Mouse (Mus musculus) right cerebral cortex, adult 2 months (tissue): ENCODE results near the gene 4933415A04Rik.
A peak's percentile ranks its signal among the peaks of the same experiment; 100 is the strongest.

ENCODE experiments used
- DNase-seq, 2 experiments: peaks; one replicate each; pipeline ENCODE4 v3.0.0; 2021 to 2022; ENCODE audit warnings: low spot score in 2 of 2

4933415A04Rik gene

DNA sequence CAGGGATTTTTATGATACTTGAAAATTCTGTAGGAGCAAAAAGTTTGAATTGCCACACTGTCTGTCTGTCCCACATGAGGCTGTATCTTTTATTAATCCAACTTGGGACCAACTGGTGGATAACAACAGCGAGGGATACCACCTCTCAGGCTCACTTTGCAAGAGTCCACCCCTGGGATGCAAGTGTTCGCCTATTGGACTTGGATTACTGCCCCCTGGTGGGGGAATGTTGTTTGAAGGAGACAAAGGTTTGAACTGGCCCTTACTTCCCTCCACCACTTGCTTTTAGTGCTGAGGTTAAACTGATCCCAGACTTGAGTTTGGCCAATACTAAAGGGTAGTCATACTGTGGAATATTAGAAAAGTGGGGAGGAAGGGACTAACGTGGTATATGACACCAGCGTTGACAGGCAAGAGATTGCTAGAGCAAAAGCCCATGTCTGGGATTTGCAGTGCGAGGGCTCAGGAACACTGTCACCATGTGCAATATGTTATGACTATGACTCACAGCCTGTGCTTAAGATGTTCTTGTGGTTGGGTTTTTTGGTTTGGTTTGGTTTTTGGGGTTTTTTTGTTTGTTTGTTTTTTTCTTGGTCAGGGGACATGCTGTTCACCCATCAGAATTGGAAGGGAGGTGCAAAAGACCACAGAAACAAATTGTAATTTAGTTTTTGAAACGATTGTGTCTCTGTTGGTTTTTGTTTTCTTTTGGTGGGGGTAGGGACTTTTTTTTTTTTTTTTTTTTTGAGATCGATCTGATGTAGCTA lies at the start of gene 4933415A04Rik:
TSS of gene 4933415A04Rik (plus strand) at position 717 of the 767 bp plus-strand sequence.
- DNase-seq: peak; percentile 72 to 78

DNA sequence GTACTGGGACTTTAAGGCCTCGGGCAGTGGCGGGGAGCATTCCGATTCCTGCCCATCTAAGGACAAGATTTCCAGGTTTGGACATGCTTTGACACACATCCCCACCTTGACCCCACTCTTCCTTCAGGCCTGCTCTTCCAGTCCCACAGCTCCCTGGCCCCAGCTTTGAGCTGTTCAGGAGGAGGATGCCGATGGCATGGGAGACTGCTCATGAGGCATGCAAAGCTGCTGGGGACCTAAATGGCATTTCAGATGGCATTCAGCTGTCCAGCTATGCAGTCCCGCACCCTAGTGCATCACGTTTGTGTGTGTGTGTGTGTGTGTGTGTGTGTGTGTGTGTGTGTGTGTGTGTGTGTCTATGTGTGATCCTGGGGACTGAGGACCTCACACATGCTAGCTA lies 49.8 kb upstream of the 4933415A04Rik start:
- no peak for DNase-seq

DNA sequence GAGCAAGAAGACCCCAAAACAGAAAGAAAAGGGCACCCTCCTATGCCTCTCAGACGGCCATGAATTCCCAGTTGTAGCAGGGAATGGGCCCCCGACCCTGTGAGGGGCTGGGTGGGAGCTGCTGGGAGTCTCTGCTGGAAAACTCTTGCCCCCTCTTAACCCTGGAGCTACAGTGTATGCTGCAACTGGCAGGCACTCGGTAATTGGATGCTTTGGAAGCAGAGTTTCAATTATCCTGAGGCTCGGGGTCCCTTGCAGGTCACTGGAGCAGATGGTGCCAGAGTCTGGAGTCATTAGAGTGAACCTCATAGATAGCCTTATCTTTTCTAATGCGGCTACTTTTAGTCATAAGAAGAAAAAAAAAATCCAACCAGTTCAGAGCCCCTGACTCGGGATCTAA lies 47.0 kb upstream of the 4933415A04Rik start:
- no peak for DNase-seq

DNA sequence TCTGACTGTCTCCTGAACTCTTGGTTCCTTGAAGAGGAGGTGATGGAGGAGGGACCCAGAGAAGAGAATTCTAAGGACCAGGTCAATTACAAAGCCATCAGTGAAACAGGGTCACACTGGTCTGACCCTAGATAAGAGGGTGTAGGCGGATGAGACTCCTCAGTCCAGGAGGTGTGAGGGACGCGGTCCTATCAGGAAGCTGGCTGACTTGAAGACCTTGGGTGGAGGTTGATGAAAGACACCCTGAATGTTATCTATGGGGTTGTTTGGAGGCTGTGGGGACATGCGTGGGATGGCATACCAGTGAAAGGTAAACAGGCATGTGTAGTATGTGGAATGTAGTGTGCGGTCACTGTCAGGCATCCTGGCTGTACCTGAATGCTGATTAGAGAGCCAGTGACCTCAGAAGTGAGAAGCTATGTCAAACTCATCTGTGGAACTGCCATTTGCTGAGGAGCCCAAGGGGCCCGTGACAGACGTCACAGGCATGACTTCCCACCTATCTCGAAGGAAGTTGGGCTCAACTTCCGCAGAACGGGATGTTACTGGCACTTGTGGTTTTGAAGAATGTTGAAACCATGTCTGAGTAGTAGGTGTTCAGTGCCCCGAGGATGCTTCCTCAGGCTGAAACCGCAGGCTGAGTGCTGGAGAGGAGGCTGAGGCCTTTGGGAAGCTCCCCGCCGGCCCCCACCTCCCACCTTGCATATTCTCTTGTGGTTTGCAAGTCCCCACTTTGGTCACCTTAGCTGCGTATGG lies 43.0 kb upstream of the 4933415A04Rik start:
- DNase-seq: no peak

DNA sequence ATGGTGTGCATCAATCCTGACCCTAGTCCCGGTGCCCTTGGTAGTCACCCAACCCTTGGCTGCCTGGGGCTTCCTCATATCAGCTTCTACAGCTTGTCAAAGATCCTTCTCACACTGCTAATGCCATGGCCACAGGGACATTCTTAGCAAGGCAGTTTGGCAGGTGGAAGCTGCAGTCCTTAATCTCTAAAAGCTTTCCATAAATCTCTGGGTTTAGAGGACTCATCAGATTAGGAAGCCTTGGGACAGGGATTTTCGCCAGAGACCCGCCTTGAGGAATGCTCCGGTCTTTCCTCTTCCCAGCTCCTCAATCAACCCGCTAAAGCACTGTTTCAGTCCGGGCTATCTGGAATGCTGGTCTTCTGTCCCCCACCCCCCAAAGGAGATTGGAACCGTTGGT lies 42.0 kb upstream of the 4933415A04Rik start:
- no peak for DNase-seq

GRCm38 (mm10) chr11:43545873-43546475 lies 40.9 kb upstream of the 4933415A04Rik start:
- no peak for DNase-seq

GRCm38 (mm10) chr11:43546678-43547077 lies 40.2 kb upstream of the 4933415A04Rik start:
- no peak for DNase-seq

GRCm38 (mm10) chr11:43548148-43548547 lies 38.7 kb upstream of the 4933415A04Rik start:
- peak; percentile 30 to 58 for DNase-seq

GRCm38 (mm10) chr11:43548657-43549435 lies 38.0 kb upstream of the 4933415A04Rik start:
- no peak for DNase-seq

- DNase-seq: peak in 1 of 2 experiments; percentile 19
Observed at GRCm38 (mm10) chr11:43549701-43550100, 37.1 kb upstream of the 4933415A04Rik start.

- no peak for DNase-seq
Observed at GRCm38 (mm10) chr11:43551756-43552155, 35.1 kb upstream of the 4933415A04Rik start.

GRCm38 (mm10) chr11:43552675-43553074 lies 34.2 kb upstream of the 4933415A04Rik start:
- no peak for DNase-seq

- DNase-seq: no peak
Observed at GRCm38 (mm10) chr11:43556538-43556937, 30.3 kb upstream of the 4933415A04Rik start.

DNA sequence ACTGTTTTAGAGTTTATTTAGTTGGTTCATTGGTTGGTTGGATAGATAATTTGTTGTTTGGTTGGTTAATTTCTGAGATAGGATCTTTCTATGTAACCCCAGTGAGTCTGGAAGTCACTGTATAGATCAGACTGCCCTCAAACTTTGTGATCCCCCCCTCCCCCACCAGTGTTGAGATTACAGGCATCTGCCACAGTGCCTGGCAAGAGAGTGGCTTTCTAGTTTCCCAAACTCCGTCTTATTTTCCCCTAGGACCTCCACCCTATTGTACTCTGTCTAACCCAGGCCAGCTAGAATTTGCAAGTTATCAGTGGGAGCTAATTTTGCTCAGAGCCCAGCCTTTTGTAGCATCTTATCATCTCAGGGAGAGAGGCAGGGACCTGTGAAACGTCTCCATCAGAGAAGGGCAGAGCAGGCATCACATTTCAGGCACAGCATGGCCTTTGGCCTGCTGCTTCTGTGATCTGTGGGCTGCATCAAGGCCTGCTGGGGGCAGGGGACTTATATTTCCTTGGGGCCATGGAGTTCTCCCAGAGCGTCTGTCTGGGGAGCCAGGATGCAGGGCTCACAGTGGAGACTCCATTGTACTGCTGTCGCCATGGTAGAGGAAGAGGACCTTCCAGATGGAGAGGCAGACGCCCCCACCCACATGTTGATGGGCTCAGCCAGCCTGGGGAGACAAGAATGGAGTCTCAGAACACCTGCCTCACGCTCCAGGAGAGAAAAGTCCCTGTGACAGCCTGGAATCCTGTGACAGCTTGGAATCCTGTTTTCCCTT lies 27.1 kb upstream of the 4933415A04Rik start:
- peak; percentile 61 to 70 for DNase-seq

DNA sequence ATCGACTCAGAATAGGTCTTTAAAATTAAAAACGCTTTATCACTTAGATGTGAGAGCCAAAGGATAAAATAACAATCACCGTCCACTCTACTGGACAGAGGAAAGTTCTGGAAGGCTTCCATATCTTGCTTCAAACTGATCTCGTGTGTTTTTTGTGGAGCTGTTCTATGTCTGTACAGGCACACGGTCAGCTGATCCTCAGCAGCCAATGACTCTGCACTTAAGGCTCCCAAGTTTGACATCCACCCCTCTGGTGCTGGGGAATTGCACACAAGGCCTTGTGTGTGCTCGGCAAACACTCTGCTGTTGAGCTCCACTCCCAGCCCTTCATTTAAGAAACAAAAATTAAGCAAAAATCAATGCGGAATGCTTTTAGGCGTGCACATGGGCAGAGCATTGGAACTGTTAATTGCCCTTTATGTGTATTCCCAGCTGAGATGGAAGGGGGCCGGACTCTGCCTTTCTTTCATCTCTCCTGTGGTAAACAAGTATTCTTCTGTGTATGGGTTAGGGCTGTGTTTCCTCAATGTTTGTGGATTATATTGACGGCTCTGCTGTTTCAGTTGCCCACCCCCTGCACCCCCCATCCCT lies 23.1 kb upstream of the 4933415A04Rik start:
- no peak for DNase-seq

GRCm38 (mm10) chr11:43565414-43565813 lies 21.4 kb upstream of the 4933415A04Rik start:
- DNase-seq: no peak

DNA sequence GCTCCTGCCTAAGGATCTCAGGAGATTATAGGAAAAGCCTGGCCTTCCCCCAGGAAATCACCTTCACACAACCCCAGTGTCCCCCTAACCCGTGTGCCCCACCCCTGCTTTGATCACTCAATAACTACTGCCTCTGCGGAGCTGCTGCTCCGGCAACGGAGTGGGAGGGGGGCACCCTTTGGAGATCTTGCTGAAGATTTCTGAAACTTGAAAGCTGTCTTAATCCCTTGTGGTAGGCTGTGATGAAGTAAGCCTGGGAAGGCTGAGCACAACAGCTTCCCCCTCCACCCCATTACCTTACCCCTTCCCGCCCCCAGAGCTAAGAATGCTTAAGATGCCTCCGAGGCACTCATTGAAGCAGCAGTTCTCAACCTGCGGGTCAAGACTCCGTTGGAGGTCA lies 21.0 kb upstream of the 4933415A04Rik start:
- DNase-seq: no peak

- no peak for DNase-seq
Observed at GRCm38 (mm10) chr11:43566696-43567095, 20.1 kb upstream of the 4933415A04Rik start.

GRCm38 (mm10) chr11:43568263-43568662 lies 18.6 kb upstream of the 4933415A04Rik start:
- DNase-seq: peak in 1 of 2 experiments; percentile 48

GRCm38 (mm10) chr11:43569188-43569587 lies 17.7 kb upstream of the 4933415A04Rik start:
- no peak for DNase-seq

DNA sequence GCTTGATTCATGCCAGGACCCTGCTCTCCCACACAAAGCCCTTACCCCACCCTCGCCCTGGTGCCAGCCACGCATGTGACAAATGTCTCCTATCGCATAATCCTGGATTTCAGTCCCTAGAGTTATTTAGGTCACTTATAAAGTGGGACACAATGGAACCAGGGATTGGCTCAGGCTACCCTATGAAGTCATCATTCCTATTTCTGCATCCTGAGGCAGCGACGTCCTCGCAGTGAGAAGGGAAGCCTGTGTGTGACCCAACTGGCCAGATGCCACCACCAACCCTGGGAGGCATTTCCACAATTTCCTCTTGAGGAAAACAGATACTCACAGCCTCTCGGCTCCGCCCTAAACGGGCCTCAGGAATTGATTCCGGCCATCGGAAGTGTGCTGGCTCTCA lies 17.2 kb upstream of the 4933415A04Rik start:
- DNase-seq: peak; percentile 35 to 47
